Mouse (Mus musculus): ENCODE data around the gene Chd1. TPM values are rescaled to one million over a fixed set of nuclear protein-coding genes. Genes with fewer than 3 reads are reported as not detected.
A peak's percentile ranks its signal among the peaks of the same experiment; 100 is the strongest.

The Chd1 gene
- polyA plus RNA-seq, 1 experiment: 30.4 TPM

DNA sequence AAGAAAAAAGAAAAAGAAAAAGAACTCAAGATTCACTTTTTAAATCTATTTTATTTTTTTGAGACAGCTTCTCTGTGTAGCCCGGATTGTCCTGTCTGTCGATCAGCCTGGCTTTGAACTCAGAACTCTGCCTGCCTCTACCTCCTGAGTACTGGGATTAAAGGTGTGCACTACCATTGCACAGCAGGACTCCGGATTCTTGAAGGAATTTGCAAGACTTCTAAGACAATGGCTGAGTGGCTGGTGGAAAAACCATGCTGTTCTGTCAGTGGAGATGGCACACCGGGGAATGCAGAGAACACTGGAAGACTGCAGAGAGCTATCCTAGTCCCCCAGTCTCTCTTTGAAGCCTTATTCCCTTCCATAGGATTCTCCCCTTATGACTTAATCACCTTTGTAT is 24.1 kb upstream of the Chd1 start:
- 96% methylated on average over 4 of the region's 4 CpGs for WGBS
- Histone ChIP-seq H3K4me1 (replicated peaks; ENCODE audit: control insufficient read depth, insufficient read depth, low read length) (peaks cover 20% of the 10 kb centered on the region), H3K27me3 (ENCODE audit: control insufficient read depth, insufficient read depth, low read length) (no peaks in the 10 kb centered on the region), H3K4me3 (ENCODE audit: control insufficient read depth, insufficient read depth, low read length) (no peak overlapping the region), H3K27ac (ENCODE audit: control insufficient read depth, insufficient read depth, low read length) (no peak overlapping the region), H3K36me3 (ENCODE audit: control insufficient read depth, insufficient read depth, low read length) (no peaks in the 10 kb centered on the region)
- DNase-seq: no peak
- TF ChIP-seq CTCF (IDR thresholded peaks at IDR 0.05; ENCODE audit: borderline replicate concordance, control insufficient read depth, extremely low read depth, insufficient read depth, low read length, poor library complexity) (no peak), POLR2A (IDR thresholded peaks at IDR 0.05; ENCODE audit: control insufficient read depth, extremely low read depth, insufficient read depth, low read length, poor library complexity) (no peak)

DNA sequence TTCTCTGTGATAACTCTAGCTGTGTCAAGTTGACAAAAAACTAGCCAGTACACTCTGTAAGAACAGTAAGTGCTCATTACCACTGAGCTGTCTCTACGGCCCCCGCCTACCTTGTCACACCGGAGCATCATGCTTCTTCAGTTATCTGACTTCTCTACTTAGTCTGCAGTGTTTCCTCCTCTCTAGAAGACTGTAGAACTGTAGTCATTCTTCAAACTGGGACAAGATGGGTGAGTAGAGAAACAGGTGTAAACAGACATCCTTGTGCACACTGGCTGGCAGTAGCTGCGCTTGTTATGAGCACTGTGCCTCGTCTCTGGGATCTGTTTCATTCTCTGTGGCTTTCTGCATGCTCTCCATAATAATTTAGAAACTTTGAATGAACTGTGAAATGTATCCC is 18.4 kb upstream of the Chd1 start:
- WGBS: 43% methylated on average over 5 of the region's 5 CpGs
- DNase-seq: peak; percentile 32
- Histone ChIP-seq H3K27ac (ENCODE audit: control insufficient read depth, insufficient read depth, low read length) (peak overlapping the region; percentile 93), H3K27me3 (ENCODE audit: control insufficient read depth, insufficient read depth, low read length) (no peaks in the 10 kb centered on the region), H3K4me3 (ENCODE audit: control insufficient read depth, insufficient read depth, low read length) (no peak overlapping the region), H3K36me3 (ENCODE audit: control insufficient read depth, insufficient read depth, low read length) (no peaks in the 10 kb centered on the region), H3K4me1 (replicated peaks; ENCODE audit: control insufficient read depth, insufficient read depth, low read length) (peaks cover 7% of the 10 kb centered on the region)
- TF ChIP-seq CTCF (IDR thresholded peaks at IDR 0.05; ENCODE audit: borderline replicate concordance, control insufficient read depth, extremely low read depth, insufficient read depth, low read length, poor library complexity): no peak
- no peak for TF ChIP-seq POLR2A (IDR thresholded peaks at IDR 0.05; ENCODE audit: control insufficient read depth, extremely low read depth, insufficient read depth, low read length, poor library complexity)

DNA sequence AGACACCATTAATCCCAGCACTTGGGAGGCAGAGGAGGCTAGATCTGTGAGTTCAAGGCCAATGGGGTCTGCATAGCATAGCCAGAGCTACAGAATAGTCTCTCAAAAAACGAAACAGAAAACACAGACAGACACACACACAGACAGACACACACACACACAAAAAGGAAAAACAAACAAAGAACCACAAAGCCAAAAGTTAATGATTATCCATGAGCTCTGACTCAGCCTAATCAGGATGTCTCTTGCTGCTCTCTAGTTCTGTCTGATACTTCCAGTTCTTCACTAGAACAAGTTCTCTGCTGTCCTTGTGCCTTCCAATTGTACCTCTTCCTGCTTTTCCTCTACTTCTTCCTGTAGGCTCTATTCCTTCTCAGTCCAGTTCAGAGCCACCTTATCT is 14.5 kb upstream of the Chd1 start:
- Histone ChIP-seq H3K4me3 (ENCODE audit: control insufficient read depth, insufficient read depth, low read length) (no peak overlapping the region), H3K36me3 (ENCODE audit: control insufficient read depth, insufficient read depth, low read length) (no peaks in the 10 kb centered on the region)

DNA sequence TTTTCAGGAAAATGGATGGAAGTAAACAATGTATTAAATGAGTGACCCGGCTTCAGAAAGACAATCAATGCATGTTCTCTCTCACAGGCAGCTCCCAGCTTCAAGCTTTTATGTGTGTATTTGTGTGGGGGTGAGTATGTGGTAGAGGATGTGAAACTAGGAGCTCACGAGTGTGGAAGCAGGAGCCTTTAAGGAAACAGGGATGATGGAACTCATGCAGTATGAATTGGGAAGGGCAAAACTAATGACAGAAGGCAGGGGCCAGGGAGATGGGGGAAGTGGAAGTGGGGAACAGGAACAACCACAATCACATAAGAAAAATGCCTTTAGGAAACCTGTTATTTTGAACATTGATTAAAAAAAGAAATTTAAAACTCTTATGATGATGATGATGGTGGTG is 9.2 kb upstream of the Chd1 start:
- H3K27me3 ChIP-seq (ENCODE audit: control insufficient read depth, insufficient read depth, low read length): no peaks in the 10 kb centered on the region
- TF ChIP-seq POLR2A (IDR thresholded peaks at IDR 0.05; ENCODE audit: control insufficient read depth, extremely low read depth, insufficient read depth, low read length, poor library complexity) (no peak), CTCF (IDR thresholded peaks at IDR 0.05; ENCODE audit: borderline replicate concordance, control insufficient read depth, extremely low read depth, insufficient read depth, low read length, poor library complexity) (no peak)
- H3K27ac ChIP-seq (ENCODE audit: control insufficient read depth, insufficient read depth, low read length): no peak overlapping the region
- no peaks in the 10 kb centered on the region for H3K36me3 ChIP-seq (ENCODE audit: control insufficient read depth, insufficient read depth, low read length)
- no peak overlapping the region for H3K4me3 ChIP-seq (ENCODE audit: control insufficient read depth, insufficient read depth, low read length)
- DNase-seq: no peak
- H3K4me1 ChIP-seq (replicated peaks; ENCODE audit: control insufficient read depth, insufficient read depth, low read length): no peaks in the 10 kb centered on the region; the same call in 1 of the 2 replicates
- WGBS: 82% methylated on average over 2 of the region's 2 CpGs

More for the DNA sequence above, 14.5 kb upstream of the Chd1 start:
- no peak for DNase-seq
- WGBS: 80% methylated on average over 1 of the region's 1 CpGs
- no peaks in the 10 kb centered on the region for H3K27me3 ChIP-seq (ENCODE audit: control insufficient read depth, insufficient read depth, low read length)
- H3K4me1 ChIP-seq (replicated peaks; ENCODE audit: control insufficient read depth, insufficient read depth, low read length): no peaks in the 10 kb centered on the region; the same call in 1 of the 2 replicates
- no peak overlapping the region for H3K27ac ChIP-seq (ENCODE audit: control insufficient read depth, insufficient read depth, low read length)
- TF ChIP-seq CTCF (IDR thresholded peaks at IDR 0.05; ENCODE audit: borderline replicate concordance, control insufficient read depth, extremely low read depth, insufficient read depth, low read length, poor library complexity) (no peak), POLR2A (IDR thresholded peaks at IDR 0.05; ENCODE audit: control insufficient read depth, extremely low read depth, insufficient read depth, low read length, poor library complexity) (no peak)

DNA sequence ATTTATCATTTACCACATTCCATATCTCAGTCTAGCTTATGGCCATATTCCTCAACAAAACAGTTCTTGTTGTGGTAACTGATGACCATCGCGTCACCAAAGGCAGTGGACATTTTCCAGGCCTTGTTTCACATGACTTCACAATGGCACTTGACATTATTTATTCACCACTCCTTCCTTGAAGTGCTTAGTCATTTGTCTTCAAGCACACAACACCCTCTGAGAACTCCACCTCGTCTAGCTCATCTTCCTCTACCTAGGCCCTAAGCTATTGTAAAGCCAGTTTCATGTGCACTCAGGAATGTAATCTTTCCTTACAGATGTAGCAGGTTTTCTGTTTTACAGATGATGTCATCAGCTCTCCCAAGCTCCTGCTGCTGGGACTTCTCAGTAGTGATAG is 5.8 kb upstream of the Chd1 start:
- 92% methylated on average over 3 of the region's 3 CpGs for whole genome bisulfite sequencing
- Histone ChIP-seq H3K36me3 (ENCODE audit: control insufficient read depth, insufficient read depth, low read length) (no peaks in the 10 kb centered on the region), H3K4me3 (ENCODE audit: control insufficient read depth, insufficient read depth, low read length) (no peak overlapping the region), H3K27ac (ENCODE audit: control insufficient read depth, insufficient read depth, low read length) (no peak overlapping the region), H3K27me3 (ENCODE audit: control insufficient read depth, insufficient read depth, low read length) (no peaks in the 10 kb centered on the region), H3K4me1 (replicated peaks; ENCODE audit: control insufficient read depth, insufficient read depth, low read length) (peaks cover 2% of the 10 kb centered on the region; the same call in 1 of the 2 replicates)
- TF ChIP-seq CTCF (IDR thresholded peaks at IDR 0.05; ENCODE audit: borderline replicate concordance, control insufficient read depth, extremely low read depth, insufficient read depth, low read length, poor library complexity): no peak
- no peak for TF ChIP-seq POLR2A (IDR thresholded peaks at IDR 0.05; ENCODE audit: control insufficient read depth, extremely low read depth, insufficient read depth, low read length, poor library complexity)
- no peak for DNase-seq

DNA sequence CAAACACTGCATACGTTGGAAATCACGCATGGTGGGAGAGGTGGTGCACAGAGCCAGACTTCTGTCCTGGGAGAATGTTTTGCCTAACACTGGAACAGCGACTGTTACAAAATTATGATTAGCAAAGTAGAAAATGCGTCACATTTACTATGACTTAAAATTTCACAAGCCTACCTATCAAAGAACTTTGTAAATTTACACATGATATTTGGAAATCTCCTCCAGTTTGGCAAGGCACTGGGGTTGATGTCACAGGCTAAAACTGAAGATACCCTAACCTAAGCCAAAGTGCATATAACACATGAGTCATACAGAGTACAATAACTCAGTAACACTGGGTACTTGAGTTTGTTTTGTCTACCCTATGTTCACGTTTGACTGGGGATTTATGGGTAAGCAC is 3.3 kb upstream of the Chd1 start:
- Histone ChIP-seq H3K36me3 (ENCODE audit: control insufficient read depth, insufficient read depth, low read length) (no peaks in the 10 kb centered on the region), H3K27ac (ENCODE audit: control insufficient read depth, insufficient read depth, low read length) (no peak overlapping the region), H3K4me3 (ENCODE audit: control insufficient read depth, insufficient read depth, low read length) (no peak overlapping the region), H3K4me1 (replicated peaks; ENCODE audit: control insufficient read depth, insufficient read depth, low read length) (peaks cover 2% of the 10 kb centered on the region; the same call in 1 of the 2 replicates), H3K27me3 (ENCODE audit: control insufficient read depth, insufficient read depth, low read length) (no peaks in the 10 kb centered on the region)
- DNase-seq: no peak
- WGBS: 96% methylated on average over 5 of the region's 5 CpGs
- TF ChIP-seq CTCF (IDR thresholded peaks at IDR 0.05; ENCODE audit: borderline replicate concordance, control insufficient read depth, extremely low read depth, insufficient read depth, low read length, poor library complexity) (no peak), POLR2A (IDR thresholded peaks at IDR 0.05; ENCODE audit: control insufficient read depth, extremely low read depth, insufficient read depth, low read length, poor library complexity) (no peak)

DNA sequence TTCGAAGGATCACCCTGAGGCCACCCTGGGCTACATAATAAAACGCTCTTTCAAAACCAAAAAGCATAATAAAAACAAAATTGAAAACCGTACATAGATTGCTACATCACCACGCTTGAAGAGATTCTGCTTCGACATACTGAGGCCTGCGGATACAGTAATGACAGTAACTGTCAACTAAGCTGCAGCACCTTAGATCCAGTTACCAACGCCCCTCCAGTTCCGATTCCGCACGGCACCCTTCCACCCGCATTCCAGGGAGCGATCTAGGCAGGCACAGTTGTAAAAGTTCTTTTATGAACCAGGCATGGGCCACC is 651 bp upstream of the Chd1 start:
- no peak for DNase-seq
- peak overlapping the region; percentile 86 for H3K4me3 ChIP-seq (ENCODE audit: control insufficient read depth, insufficient read depth, low read length)
- H3K4me1 ChIP-seq (replicated peaks; ENCODE audit: control insufficient read depth, insufficient read depth, low read length): peaks cover 3% of the 10 kb centered on the region; the same call in 1 of the 2 replicates
- WGBS: 5% methylated on average over 12 of the region's 12 CpGs
- peak overlapping the region; percentile 69 for H3K27ac ChIP-seq (ENCODE audit: control insufficient read depth, insufficient read depth, low read length)
- no peak for TF ChIP-seq CTCF (IDR thresholded peaks at IDR 0.05; ENCODE audit: borderline replicate concordance, control insufficient read depth, extremely low read depth, insufficient read depth, low read length, poor library complexity)
- TF ChIP-seq POLR2A (IDR thresholded peaks at IDR 0.05; ENCODE audit: control insufficient read depth, extremely low read depth, insufficient read depth, low read length, poor library complexity): no peak
- no peaks in the 10 kb centered on the region for H3K27me3 ChIP-seq (ENCODE audit: control insufficient read depth, insufficient read depth, low read length)
- peaks cover 11% of the 10 kb centered on the region for H3K36me3 ChIP-seq (ENCODE audit: control insufficient read depth, insufficient read depth, low read length)

Measured in thymus, adult 2 months (tissue).